Mouse (Mus musculus) forebrain, embryonic 12.5 days (tissue): ENCODE results near the gene Rbm8a2. TPM values are rescaled to one million over a fixed set of nuclear protein-coding genes. Genes with fewer than 3 reads are reported as not detected.
A peak's percentile ranks its signal among the peaks of the same experiment; 100 is the strongest.

Experiments
- ATAC-seq: fragments of 200-750 bp; cut with Nextera tagmentation; 2 replicates; pipeline ENCODE4 v1.8.0; 2017; ENCODE audit warnings: moderate TSS enrichment; ENCODE audit not compliant: low FRiP score
- H3K27ac ChIP-seq: fragments of 300-500 bp; sonication (generic); 2 replicates; pipeline ENCODE4 v1.5.1; 2016; ENCODE audit warnings: mild to moderate bottlenecking
- H3K27me3 ChIP-seq: fragments of 300-500 bp; sonication (generic); 2 replicates; pipeline ENCODE4 v1.6.1; 2016; ENCODE audit warnings: mild to moderate bottlenecking
- H3K36me3 ChIP-seq: fragments of 300-500 bp; sonication (generic); replicated peaks from 2 replicates; pipeline ENCODE4 v1.6.1; 2016; ENCODE audit warnings: mild to moderate bottlenecking
- H3K4me1 ChIP-seq: fragments of 300-500 bp; sonication (generic); 2 replicates; pipeline ENCODE4 v1.6.1; 2016
- H3K4me2 ChIP-seq: fragments of 300-500 bp; sonication (generic); 2 replicates; pipeline ENCODE4 v1.6.1; 2016; ENCODE audit warnings: mild to moderate bottlenecking, moderate library complexity
- H3K4me3 ChIP-seq: fragments of 300-500 bp; sonication (generic); replicated peaks from 2 replicates; pipeline ENCODE4 v1.5.1; 2016; ENCODE audit warnings: mild to moderate bottlenecking
- H3K9ac ChIP-seq: fragments of 300-500 bp; sonication (generic); 2 replicates; pipeline ENCODE4 v1.6.1; 2016; ENCODE audit warnings: mild to moderate bottlenecking
- H3K9me3 ChIP-seq: fragments of 300-500 bp; sonication (generic); 2 replicates; pipeline ENCODE4 v1.6.1; 2016
- WGBS: fragments of 180-500 bp; shearing (Covaris S2); methylation state at CpG from one replicate; pipeline ENCODE4 v1.1.7; 2016; 5-methylcytosine and 5-hydroxymethylcytosine counted together
- polyA plus RNA-seq: library from polyadenylated mRNA; unstranded; fragments of >200 nt; fragmentation: Nextera tagmentation; extraction: Ambion mirVana; gene quantifications from 2 replicates; pipeline ENCODE4 v1.2.1, GENCODE M21; 2016

Rbm8a2 gene
- polyA plus RNA-seq, 1 experiment from 2014 or later, result 1.00 TPM

- WGBS, result 49% methylated on average over 5 of the region's 5 CpGs
- ATAC-seq, result no peak
- Histone ChIP-seq H3K27ac (no peak overlapping the region), H3K27me3 (no peaks in the 10 kb centered on the region), H3K36me3 (no peaks in the 10 kb centered on the region), H3K9me3 (no peaks in the 10 kb centered on the region), H3K9ac (no peak overlapping the region), H3K4me2 (no peak overlapping the region), H3K4me3 (no peak overlapping the region), H3K4me1 (no peaks in the 10 kb centered on the region)
Measured at GRCm38 (mm10) chr1:175970710-175971109, 8.2 kb downstream of the Rbm8a2 start.

DNA sequence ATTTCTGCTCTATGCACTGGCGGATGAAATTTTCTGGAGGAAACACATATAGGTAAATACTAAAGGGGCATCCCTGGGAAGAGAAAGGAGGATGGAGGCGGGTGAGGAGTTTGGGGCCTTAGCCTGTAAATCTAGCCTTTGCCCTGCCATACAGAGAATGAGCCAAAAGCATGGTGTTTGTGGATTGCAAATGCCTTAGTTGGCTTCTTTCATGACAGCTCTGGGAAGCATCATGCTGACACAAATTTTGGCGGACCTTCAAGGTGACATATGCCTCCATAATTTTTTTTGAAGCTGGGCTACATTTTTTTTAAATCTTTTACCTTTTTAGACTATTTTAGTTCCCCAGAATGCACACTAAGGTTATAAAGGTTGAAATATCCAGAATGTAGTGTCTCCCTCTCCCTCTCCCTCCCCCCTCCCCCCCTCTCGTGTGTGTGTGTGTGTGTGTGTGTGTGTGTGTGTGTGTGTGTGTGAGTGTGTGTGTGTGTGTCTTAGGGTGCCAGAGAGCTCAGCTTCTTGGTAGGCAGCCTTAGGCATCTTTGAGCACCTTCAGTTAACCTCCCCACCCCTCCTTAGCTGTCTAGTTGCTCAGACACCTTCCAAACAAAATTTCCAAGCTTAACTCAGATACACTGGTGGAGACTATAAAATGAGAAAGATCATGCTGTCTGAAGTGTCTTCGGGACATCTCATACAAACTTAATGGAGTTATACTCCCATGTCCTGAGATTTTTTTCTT is 11.7 kb downstream of the Rbm8a2 start:
- H3K27me3 ChIP-seq, result no peaks in the 10 kb centered on the region
- H3K4me1 ChIP-seq, result no peaks in the 10 kb centered on the region
- H3K4me3 ChIP-seq, result no peak overlapping the region
- WGBS, result 94% methylated on average over 5 of the region's 5 CpGs
- no peak overlapping the region for H3K27ac ChIP-seq
- no peak overlapping the region for H3K4me2 ChIP-seq
- ATAC-seq, result no peak
- no peak overlapping the region for H3K9ac ChIP-seq
- H3K36me3 ChIP-seq, result no peaks in the 10 kb centered on the region
- H3K9me3 ChIP-seq, result no peaks in the 10 kb centered on the region

DNA sequence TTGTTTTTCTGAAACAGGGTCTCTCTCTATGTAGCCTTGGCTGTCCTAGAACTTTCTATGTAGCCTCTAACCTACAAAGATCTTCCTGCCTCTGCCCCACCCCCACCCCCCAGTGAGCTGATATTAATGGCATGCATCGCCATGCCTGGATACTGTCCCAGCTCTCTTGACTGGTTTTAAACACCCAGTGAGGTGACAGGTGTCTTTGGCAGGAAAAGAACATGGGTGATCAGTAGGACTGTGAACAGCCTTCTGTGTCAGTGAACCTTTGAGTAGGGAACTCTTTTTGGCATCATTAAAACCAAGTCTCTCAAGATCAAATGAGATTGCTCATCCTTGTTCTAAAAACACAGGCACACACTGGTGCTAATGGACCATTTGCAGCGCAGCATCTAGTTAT is 17.1 kb downstream of the Rbm8a2 start:
- Histone ChIP-seq H3K36me3 (no peaks in the 10 kb centered on the region), H3K9me3 (no peaks in the 10 kb centered on the region), H3K4me2 (no peak overlapping the region), H3K9ac (no peak overlapping the region), H3K4me1 (no peaks in the 10 kb centered on the region), H3K27ac (no peak overlapping the region), H3K27me3 (no peaks in the 10 kb centered on the region), H3K4me3 (no peak overlapping the region)
- WGBS, result 88% methylated on average over 2 of the region's 2 CpGs
- no peak for ATAC-seq

DNA sequence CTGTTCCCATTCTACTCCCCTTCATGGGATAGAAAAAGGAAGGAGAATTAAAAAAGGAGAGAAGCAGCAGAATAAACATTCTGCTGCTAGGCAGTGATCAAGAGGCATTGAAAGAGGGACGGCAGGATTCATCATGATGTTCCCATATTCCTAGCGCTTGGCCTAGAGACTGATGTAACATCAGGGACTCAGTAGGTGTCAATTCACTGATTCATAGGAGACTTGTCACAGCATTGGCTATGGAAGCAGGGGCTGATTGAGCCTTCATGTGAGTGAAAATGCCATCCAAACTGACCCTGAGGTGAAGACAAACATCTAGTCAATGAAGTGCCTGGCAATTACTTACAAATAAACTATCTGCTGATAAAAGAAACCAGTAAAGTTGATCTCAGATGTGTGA is 28.1 kb downstream of the Rbm8a2 start:
- Histone ChIP-seq H3K4me1 (no peaks in the 10 kb centered on the region), H3K9ac (no peak overlapping the region), H3K27me3 (no peaks in the 10 kb centered on the region), H3K27ac (no peak overlapping the region), H3K4me3 (no peak overlapping the region), H3K36me3 (no peaks in the 10 kb centered on the region), H3K9me3 (no peaks in the 10 kb centered on the region), H3K4me2 (no peak overlapping the region)
- 92% methylated on average over 2 of the region's 2 CpGs for WGBS
- ATAC-seq, result no peak

DNA sequence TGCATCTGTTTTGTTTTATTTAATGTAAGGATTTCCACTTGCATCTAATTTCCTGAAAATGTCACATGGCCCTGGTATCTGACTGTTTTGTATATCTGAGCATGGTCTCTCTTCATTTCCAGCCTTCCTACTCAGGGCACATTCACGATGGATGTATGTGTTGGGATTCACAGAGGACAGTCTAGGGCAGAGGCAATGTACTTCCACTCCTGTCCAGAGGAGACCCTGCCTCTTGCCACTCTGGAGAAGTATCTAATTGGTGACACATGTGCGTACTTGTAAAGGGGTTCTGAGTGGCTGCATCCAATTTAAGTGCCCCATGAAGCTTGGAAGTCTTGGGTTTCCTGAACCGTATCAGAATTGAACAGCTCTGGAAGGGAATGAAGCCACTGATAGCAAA is 28.5 kb downstream of the Rbm8a2 start:
- no peak overlapping the region for H3K9ac ChIP-seq
- no peak for ATAC-seq
- WGBS, result 79% methylated on average over 3 of the region's 3 CpGs

DNA sequence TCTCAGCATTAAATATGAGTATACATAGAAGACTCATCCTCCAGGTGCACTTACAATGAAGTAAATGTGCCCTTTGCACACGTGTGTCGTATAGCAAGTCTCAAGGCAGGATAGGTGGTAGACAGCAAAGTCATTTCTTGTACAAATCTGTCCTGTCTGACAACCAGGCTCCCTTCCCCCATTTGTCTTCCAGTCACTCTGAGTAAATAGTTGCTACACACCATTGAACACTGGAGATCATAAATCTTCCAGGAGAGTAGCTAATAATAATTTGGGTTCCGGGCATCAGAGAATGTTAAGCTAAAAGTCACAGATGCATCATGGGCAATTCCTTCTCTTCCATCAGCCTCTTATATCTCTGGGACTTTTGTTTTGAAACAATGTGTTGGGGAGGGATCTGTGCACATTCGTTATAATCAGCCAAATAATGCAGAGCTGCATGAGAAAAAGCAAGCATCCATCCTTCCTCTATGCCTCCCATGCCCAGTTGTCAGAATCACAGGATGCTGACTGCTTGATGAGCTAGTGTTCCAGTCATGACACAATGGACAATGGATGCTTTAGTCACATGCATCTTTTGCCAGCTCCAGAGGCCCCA is 32.1 kb downstream of the Rbm8a2 start:
- Histone ChIP-seq H3K9me3 (no peaks in the 10 kb centered on the region), H3K27me3 (no peaks in the 10 kb centered on the region), H3K36me3 (no peaks in the 10 kb centered on the region), H3K4me1 (no peaks in the 10 kb centered on the region), H3K27ac (no peak overlapping the region), H3K9ac (no peak overlapping the region), H3K4me3 (no peak overlapping the region), H3K4me2 (no peak overlapping the region)
- ATAC-seq, result no peak
- WGBS, result 76% methylated on average over 4 of the region's 4 CpGs

More for the DNA sequence above, 28.5 kb downstream of the Rbm8a2 start:
- Histone ChIP-seq H3K36me3 (no peaks in the 10 kb centered on the region), H3K27ac (no peak overlapping the region), H3K4me2 (no peak overlapping the region), H3K9me3 (no peaks in the 10 kb centered on the region), H3K27me3 (no peaks in the 10 kb centered on the region), H3K4me1 (no peaks in the 10 kb centered on the region), H3K4me3 (no peak overlapping the region)

DNA sequence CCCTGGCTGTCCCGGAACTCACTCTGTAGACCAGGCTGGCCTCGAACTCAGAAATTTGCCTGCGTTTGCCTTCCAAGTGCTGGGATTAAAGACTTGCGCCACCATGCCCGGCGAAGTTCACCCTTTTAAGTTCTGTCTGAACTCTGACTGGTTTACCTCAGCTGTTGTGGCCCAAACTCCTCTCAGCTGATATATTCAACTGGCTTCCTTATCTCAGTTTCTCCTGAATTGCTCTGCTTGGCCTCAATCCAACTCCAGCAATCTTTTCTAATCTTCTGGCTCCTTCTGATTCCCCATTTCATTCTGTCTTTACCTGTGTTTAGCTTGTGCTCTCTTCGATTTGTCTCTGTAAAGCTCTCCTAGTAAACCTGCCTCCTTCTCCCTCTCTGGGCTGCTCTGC is 35.7 kb downstream of the Rbm8a2 start:
- H3K27me3 ChIP-seq, result no peaks in the 10 kb centered on the region

GRCm38 (mm10) chr1:175938731-175939130 is 40.2 kb downstream of the Rbm8a2 start:
- H3K4me1 ChIP-seq, result peaks cover 3% of the 10 kb centered on the region
- H3K9me3 ChIP-seq, result no peaks in the 10 kb centered on the region
- WGBS, result 82% methylated on average over 3 of the region's 3 CpGs
- no peak overlapping the region for H3K9ac ChIP-seq
- H3K27me3 ChIP-seq, result no peaks in the 10 kb centered on the region
- no peak overlapping the region for H3K27ac ChIP-seq
- H3K36me3 ChIP-seq, result no peaks in the 10 kb centered on the region
- H3K4me3 ChIP-seq, result no peak overlapping the region
- ATAC-seq, result no peak
- H3K4me2 ChIP-seq, result no peak overlapping the region

More for the DNA sequence above, 35.7 kb downstream of the Rbm8a2 start:
- no peak for ATAC-seq
- Histone ChIP-seq H3K9ac (no peak overlapping the region), H3K4me1 (no peaks in the 10 kb centered on the region), H3K9me3 (no peaks in the 10 kb centered on the region), H3K36me3 (no peaks in the 10 kb centered on the region), H3K4me2 (no peak overlapping the region), H3K27ac (no peak overlapping the region), H3K4me3 (no peak overlapping the region)
- WGBS, result 88% methylated on average over 7 of the region's 7 CpGs

GRCm38 (mm10) chr1:175936282-175936737 is 42.6 kb downstream of the Rbm8a2 start:
- Histone ChIP-seq H3K27ac (no peak overlapping the region), H3K9me3 (no peaks in the 10 kb centered on the region), H3K4me1 (peaks cover 3% of the 10 kb centered on the region), H3K36me3 (no peaks in the 10 kb centered on the region), H3K4me3 (no peak overlapping the region), H3K27me3 (no peaks in the 10 kb centered on the region), H3K9ac (no peak overlapping the region), H3K4me2 (peak overlapping the region; percentile 47)
- WGBS, result 10% methylated on average over 11 of the region's 11 CpGs
- ATAC-seq, result peak; percentile 88

DNA sequence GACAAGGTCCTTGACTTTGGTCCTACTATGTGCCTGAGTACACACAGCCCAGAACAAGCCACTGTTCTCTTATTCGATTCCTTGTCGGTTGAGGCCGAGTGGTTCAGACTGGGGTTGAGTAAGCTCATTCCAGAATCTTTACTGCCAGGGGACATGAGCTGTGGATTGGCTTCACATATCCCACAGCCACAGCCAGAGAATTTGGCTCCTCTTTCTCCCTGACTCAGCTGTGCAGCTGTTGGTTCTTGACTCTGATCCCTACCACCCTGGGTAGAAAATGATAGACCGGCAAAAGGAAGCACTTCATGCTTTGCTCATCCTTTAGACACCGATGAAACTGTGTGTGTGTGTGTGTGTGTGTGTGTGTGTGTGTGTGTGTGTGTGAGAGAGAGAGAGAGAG is 47.5 kb downstream of the Rbm8a2 start:
- peaks cover 3% of the 10 kb centered on the region for H3K4me1 ChIP-seq
- ATAC-seq, result no peak
- H3K27ac ChIP-seq, result no peak overlapping the region
- H3K4me3 ChIP-seq, result no peak overlapping the region
- H3K36me3 ChIP-seq, result no peaks in the 10 kb centered on the region
- no peak overlapping the region for H3K9ac ChIP-seq
- no peak overlapping the region for H3K4me2 ChIP-seq
- no peaks in the 10 kb centered on the region for H3K27me3 ChIP-seq
- WGBS, result 97% methylated on average over 5 of the region's 5 CpGs
- no peaks in the 10 kb centered on the region for H3K9me3 ChIP-seq

Other genes with a start within 250 kb of the Rbm8a2 start
- gene Exo1, start 98.5 kb downstream of the Rbm8a2 start, polyA plus RNA-seq, result 107 and 113 TPM in 2 replicates
- 0.10 and 0.51 TPM in 2 replicates for gene Gm38100, start 58.8 kb downstream of the Rbm8a2 start, polyA plus RNA-seq